Mouse (Mus musculus) adrenal gland, postnatal 25 days (tissue): ENCODE results near the gene Jaml. TPM values are rescaled to one million over a fixed set of nuclear protein-coding genes. Genes with fewer than 3 reads are reported as not detected.

Source experiments
- DNase-seq: peaks from one replicate; pipeline ENCODE4 v3.0.0; 2021; ENCODE audit warnings: mixed read lengths
- total RNA-seq: library from RNA; stranded (reverse); gene quantifications from 2 replicates; pipeline ENCODE4 v1.2.3, GENCODE M21; 2021

Jaml gene
- total RNA-seq, 1 experiment from 2014 or later = 1.1 TPM

DNA sequence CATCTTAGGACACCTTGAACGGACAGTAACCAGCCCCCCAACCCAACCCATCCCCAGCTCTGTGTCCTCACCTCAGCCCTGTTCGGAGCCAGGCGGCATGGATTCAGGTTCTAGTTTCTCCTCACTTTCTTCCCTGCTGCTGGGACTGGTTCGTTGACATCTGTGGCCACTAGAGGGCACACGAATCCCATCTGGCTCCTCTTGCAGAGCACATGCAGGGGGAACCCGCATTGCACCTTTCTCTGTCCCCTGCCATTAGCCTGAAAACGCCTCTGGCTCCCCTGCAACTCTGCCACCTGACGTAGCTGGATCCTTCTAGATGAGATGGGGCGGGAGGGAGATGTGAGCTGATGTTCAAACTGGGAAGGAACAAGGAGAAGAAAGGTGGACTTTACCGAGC, 42.8 kb downstream of the Jaml start:
- peak; percentile 71 for DNase-seq

DNA sequence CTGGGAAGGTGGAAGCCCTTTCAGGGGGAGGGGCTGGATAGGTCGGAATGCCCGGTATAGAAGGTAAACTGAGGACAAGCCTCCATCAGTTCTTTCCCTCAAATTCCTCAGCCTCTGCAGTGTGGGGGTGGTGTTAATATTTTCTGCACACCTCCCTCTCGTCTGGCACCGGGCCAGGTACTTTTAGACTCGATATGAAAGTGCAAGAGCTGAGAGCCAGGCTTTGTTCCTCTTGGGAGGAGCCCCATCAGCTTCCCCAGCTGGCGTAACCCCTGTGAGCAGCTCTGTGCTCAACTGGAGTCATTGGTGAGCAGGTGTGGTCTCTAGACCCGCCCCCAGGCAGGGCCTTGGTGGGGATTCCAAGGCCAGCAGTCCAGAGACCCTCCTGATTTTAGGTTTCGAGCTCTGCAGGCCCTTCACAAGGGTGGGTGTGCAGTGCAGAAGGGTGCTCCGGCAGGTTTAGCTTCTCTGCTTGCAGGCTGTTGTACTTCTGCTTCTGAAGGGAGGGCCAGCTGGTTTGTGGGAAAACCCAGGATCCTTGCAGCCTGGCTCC, 43.3 kb downstream of the Jaml start:
- no peak for DNase-seq

DNA sequence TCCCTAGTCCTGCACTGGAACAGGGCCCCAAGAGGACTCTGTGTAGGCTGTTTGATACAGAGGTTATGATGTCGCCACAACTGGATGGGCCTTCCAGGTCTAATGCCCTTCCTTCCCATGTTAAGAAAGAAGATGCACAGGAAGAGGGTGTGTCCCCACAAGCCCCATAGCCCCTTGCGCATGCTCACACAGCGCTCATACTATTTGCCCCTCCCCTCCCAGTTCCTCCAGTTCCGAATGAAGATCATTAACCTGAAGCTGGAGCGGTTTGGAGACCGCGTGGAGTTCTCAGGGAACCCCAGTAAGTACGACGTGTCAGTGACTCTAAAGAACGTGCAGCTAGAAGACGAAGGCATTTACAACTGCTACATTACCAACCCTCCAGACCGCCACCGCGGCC, 46.2 kb downstream of the Jaml start:
- no peak for DNase-seq

DNA sequence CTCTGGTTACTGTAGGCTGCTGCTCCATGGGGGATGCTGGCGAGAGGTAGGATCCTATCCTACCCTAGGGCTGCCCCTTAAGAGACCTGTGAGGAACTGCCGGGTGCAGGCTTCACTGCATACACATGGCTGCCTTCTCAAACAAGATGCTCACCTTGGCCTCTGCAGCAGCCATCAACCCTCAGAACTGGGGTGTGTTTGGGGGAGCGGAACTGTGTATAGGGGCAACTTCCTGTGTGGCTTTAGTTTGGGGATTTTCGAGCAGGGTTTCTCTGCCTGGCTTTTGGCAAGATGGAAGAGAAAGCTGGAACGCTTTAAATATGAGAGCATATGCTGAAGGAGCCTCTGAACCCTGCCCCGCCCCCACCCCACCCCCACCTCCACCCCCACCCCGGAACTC, 48.0 kb downstream of the Jaml start:
- DNase-seq = no peak

DNA sequence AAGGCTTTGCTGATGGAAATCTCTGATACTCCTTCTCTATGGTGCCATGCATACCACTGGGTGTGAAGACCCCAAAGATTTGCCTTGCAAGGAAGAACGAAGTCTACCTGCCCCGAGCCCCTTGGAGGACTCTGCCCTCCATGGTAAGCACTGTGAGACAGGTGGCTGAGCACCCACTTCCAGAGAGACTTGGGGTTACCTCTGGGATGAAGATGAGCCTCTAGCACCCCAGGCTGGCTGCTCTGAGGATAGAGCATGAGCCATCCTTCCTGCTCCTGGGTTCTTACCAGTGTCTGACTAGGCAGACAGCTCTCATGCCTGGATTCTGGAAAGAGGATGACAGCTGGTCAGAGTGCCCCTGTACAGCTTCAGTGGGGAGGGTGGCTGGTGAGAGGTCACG, 51.1 kb downstream of the Jaml start:
- DNase-seq = no peak

DNA sequence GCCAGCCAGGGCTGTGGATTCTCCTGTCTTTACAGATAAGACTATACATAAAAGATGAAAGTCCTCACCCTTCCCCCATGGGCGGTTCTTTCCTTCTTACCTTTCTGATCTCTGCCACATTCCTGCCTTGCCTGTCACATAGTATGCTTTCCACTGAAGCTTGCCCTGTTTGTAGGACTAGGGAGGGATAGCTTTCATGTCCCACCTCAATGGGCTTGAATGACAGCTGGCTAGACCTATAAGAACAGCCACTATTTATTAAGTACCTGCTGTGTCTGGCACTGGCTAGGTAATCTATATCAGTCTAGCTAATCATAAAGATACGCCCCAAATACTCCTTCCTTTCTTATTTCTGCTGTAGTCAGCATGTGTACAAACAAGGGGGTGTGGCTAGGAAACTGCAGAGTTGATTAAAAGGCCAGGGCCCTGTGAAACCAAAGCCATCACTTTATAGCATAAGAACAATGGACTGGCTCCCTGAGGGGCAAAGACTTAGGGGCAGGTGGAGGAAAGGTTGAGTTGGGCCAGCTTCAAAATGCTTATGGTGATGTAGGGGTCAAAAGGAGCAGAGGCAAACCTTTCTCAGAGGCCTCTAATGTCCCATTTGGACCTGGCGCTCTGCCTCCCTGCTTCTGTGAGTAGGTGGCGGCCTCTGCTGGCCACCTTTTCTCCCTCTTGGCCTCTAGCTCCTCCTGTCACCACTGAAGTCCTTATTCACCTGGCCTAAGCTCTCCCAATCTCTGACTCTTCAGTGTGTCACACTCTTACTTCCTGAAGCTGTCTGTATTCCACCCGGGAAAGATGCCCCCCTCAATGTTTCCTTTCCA, 54.7 kb downstream of the Jaml start:
- peak; percentile 58 for DNase-seq

DNA sequence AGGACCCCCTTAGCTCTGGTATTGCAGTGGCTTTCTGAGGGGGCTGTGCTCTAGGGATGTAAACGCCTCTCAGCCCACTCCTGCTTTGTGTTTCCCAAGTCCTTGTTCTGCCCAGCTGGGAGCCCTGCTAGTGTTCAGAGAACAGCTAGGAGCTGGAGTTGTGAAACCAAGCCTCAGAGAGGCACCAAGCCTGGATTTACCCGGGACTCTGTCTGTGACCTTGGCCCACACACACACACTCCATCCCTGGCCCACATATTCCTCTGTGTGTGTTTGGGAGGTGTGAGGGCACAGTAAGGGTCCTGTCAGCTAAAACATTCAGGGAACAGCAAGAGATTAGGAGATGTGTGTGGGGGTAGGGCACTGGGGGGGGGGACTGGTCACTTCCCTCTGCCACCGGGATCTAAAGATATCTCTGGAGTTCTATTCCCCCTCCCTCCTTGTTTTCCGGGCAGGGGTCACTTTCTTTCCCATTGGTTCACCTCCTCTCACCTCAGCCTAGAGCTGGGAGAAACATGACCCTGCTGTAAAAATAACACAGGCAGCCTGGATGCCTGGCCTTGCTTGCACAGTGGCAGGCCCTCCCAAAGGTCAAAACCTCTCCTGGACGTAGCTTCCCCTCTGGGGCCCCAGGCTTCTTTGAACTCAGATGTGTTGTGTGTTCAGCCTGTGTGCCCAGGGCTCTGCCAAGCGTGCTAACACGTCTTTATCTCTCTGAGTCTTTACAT, 57.6 kb downstream of the Jaml start:
- no peak for DNase-seq

DNA sequence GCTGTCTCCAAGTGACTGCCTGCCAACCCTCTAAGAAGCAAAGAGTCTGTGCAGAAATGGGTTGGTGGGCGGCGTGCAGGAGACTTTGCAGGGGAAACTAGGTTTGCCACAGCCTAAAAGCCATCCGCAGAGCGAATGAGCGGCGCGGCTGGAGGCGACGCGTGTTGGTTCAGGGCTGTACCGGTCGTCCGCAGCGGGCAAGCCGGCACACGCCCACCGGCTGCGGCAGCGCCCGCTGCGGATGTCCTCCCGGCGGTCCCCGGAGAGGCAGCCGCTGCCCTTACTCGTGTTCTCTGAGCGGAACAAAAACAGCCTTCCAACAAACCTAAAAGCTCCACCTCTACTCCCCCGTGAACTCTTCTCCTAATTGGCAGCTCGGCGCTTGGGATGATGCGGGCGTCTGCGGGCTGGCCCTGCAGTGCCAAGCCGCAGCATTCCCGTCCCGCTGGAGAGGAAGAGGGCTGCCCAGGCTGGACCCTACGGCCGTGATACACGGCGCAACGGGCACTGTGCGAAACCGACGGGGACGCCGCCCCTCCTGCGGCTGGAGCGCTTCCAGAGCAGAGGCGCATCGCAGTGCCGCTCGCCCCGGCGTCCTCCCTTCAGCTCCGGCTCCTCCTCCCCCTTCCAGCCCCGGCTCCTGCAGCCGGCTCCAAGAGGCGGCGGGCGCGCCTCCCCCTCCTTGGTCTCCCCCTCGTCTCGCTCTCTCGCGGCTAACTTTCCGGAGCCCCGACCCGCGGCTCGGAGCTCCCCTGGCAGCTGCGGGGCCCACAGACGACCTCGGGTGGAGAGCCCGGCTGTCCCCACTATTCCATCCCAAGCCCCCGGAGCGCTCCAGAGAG, 59.4 kb downstream of the Jaml start, which contains the start of gene Scn4b:
TSS of gene Scn4b (plus strand) at position 205 of the 842 bp plus-strand sequence.
- peak; percentile 52 for DNase-seq

DNA sequence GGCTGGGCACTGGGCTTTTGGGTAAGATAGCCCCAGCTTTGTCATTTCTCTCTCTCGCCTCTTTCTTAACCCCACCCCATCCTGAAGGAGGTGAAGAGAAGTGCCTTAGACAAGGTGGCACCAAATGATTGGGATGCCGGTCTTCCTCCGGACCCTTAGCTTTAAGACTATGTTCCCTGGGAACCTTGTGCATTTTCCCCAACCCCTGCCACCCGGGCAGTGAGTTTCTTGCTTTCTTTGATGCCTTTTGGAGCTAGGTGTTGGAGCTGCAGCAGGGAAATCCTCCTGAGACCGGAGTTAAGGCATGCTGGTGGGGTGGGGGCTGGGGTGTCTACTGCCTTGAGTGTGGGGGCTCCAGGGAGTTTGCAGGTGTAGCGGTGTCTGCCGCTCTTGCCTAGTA, 60.1 kb downstream of the Jaml start:
- DNase-seq = no peak

DNA sequence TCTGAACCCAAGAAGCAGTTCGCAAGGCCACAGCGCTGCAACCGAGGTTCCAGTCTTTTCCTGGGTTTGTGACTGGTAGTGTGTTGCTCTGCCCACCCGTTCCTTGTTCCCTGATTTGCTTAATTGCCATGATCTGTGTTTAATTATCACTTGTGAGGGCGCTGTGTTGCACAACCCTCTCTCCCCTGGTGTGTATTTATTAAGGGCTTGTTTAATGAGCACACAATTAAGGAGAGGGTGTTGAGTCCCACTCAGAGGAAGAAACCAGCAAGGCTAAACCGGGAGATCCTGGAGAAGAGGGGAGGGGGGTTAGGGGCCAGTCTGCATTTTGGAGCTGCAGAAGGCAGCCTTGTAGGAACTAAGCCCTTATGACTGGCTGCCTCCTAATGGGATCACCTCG, 62.0 kb downstream of the Jaml start:
- no peak for DNase-seq

DNA sequence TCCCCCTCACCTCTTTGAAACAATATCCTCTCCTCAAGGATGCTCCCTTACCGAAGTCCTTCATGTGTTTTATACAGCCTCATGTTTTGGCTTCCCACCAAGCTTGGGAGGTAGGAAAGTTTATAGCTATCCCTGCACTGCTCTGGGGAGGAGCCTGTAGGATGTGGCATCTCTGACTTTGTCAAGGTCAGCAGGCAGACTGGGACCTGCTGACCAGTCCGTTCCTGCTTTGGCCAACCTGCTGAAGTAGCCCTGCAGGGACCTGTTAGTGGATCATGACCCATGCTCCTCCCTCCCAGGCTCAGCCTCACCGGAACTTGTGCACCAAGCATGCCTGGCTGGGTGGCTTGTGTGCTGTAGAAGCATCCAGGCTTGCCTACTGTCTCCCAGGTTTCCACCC, 63.7 kb downstream of the Jaml start:
- no peak for DNase-seq

DNA sequence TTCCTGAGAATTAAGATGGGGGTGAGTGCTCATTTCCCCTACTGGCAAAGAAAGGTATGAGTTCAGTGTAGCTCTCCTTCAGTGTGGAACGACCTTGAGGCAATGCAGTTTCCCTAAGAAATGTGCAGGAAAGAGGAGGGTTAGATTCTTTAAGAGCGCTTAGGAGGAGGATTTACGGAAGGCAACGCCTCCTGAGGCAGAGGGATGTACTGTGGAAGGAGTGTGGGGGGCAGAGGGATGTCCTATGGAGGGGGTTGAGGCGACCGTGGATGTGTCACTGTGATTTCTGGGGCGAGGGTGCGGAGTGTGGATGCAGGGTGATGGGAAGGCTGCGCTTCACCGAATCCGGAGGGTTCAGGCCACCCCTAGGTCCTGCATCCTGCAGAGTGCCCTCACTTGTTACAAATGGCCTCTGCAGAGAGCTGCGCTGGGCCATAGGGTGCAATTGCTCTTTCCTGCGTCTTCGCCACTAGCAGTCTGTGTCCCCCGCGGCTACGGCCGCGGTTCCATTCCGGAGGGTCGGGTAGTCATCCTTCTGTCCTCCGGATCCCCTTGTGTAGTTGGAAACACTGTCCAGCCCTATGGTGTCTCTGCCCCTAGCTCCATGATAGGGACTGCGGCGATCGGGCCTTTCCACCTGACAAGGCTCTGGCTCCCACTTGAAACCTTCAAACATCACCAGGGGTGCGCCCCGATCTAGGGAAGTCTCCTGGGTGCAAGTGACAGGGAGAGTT, 66.7 kb downstream of the Jaml start:
- no peak for DNase-seq

DNA sequence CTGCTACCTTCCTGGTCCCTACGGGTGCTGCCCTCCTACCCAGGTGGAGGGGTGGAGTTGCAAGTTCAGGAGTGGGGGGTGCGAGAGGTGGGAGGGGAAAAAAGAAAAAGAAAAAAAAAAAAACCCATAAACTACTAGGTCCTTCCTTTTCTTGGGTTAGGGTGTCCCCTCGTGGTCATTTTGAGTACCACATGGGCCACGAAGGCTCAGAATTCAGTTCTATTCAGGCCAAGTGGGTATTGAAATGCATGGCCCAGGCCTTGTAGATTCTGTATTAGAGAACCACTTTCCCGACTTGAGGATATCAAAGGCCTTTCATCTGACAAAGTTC, 67.2 kb downstream of the Jaml start:
- DNase-seq = peak; percentile 61

DNA sequence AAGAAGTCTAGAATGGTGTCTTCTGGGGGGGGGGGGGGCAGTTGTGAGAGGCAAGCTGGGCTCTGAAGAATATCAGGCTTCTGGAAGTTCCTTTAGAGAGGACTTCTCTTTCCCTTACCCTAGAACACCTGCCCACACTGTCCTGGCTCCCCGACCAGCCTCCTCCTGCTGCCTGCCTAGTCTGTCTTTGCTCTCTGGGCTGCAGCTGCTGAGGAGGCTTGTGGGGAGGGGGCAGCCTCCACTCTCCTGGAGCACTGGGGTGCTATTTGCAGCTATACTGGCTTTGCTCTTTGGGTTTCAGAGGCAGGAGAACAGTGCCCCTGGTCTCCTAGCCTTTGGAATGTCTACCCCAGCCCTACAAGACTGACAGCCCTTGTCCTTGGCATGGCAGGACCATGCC, 72.0 kb downstream of the Jaml start:
- no peak for DNase-seq

DNA sequence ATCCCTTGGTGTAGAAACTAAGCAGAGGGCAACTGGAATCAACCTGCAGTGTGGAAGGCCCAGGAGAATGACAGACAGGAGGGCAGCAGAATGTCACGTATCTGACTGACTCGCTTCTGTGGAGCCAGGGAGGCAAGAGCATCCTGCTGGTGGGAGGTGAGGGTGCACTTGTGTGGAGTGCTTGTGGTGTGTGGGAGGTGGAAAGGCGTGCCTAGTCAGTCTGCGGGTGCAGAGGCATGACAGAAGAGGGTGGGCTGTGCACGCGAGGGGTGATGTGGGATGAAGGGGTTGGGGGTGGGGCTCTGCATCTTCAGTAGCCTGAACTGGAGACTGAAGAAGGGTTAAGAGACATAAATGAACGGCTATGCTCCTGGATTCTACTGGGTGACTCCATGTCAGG, 74.4 kb downstream of the Jaml start:
- no peak for DNase-seq

Other genes starting within 250 kb of the Jaml start
- 31.5 and 47.5 TPM in 2 replicates for gene Kmt2a, start 197.9 kb upstream of the Jaml start, total RNA-seq
- gene Atp5l, start 158.4 kb upstream of the Jaml start, total RNA-seq = 383 and 529 TPM in 2 replicates
- gene Ube4a, start 113.6 kb upstream of the Jaml start, total RNA-seq = 71.9 and 105 TPM in 2 replicates
- gene Cd3g, start 98.8 kb upstream of the Jaml start, total RNA-seq = 0.52 TPM in 1 of 2 replicates, not detected in the other
- not detected in 2 replicates for gene Cd3d, start 97.4 kb upstream of the Jaml start, total RNA-seq
- gene Cd3e, start 69.6 kb upstream of the Jaml start, total RNA-seq = 0.46 TPM in 1 of 2 replicates, not detected in the other
- gene Mpzl2, start 39.4 kb upstream of the Jaml start, total RNA-seq = 5.7 and 7.4 TPM in 2 replicates
- 6.0 and 6.8 TPM in 2 replicates for gene Mpzl3, start 24.0 kb upstream of the Jaml start, total RNA-seq
- 9.4 and 11.0 TPM in 2 replicates for gene Scn2b, start 38.6 kb downstream of the Jaml start, total RNA-seq
- 0.24 and 0.49 TPM in 2 replicates for gene Scn4b, start 59.2 kb downstream of the Jaml start, total RNA-seq
- not detected in 2 replicates for gene BC049352, start 102.8 kb downstream of the Jaml start, total RNA-seq
- gene Tmprss4, start 124.9 kb downstream of the Jaml start, total RNA-seq = not detected in 2 replicates
- 1.6 and 1.9 TPM in 2 replicates for gene Il10ra, start 190.0 kb downstream of the Jaml start, total RNA-seq
- gene Tmprss13, start 239.9 kb downstream of the Jaml start, total RNA-seq = 0.12 TPM in 1 of 2 replicates, not detected in the other